Mouse (Mus musculus) adrenal gland, postnatal 25 days (tissue): ENCODE measurements around the gene Tcf12. TPM values are rescaled to one million over a fixed set of nuclear protein-coding genes. Genes with fewer than 3 reads are reported as not detected.

Experiments
- DNase-seq: peaks from one replicate; pipeline ENCODE4 v3.0.0; 2021; ENCODE audit warnings: mixed read lengths
- total RNA-seq: library from RNA; stranded (reverse); gene quantifications from 2 replicates; pipeline ENCODE4 v1.2.3, GENCODE M21; 2021

Gene Tcf12
- total RNA-seq, 1 experiment from 2014 or later, result 89.3 TPM

DNA sequence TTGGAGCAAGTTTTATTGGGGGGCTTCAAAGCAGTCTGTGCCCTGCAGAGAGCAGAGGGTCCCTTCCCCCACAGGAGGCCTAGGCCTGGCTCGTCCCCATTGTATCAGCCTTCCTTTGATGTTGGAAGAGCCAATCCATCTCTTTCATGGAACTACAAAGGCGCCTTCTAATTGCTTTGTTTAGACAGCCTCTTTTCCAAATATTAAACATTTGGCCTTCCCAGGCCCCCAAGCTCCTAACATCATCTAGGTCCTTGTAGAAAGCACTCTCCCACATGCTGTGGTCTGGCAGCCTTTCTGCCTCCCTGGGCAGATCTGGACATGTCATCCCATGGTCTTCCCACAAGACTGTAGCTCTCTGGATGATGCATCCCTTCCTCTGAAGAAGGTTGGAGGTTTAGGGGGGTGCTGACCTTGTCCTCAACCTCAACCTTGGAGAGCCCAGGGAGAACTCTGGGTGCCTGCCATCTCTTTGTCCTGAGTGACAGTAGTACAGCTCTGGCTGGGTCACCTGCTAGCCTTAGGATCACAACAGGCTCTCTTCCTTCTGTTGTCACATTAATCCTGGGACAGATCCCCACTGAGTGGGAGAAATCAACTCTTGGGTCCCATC, 276.4 kb downstream of the Tcf12 start:
- DNase-seq, result no peak

DNA sequence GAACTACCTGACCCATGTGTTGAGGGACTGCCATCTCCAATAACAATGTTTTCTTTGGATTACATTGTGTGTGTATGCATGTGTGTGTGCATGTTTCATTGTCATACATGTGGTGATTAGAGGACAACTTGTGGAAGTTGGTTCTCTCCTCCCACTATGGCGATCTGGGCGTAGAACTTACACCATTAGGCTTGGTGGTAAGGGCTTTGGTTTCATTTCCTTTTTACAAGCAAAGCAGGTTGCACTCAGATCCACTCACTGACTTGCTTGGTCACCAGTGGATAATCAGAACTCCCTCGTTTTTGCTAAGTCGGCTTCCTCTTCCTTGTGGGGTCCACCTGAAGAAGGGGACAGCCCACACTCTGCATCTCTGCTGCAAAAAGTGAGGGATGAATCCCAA, 277.0 kb downstream of the Tcf12 start:
- DNase-seq, result no peak

DNA sequence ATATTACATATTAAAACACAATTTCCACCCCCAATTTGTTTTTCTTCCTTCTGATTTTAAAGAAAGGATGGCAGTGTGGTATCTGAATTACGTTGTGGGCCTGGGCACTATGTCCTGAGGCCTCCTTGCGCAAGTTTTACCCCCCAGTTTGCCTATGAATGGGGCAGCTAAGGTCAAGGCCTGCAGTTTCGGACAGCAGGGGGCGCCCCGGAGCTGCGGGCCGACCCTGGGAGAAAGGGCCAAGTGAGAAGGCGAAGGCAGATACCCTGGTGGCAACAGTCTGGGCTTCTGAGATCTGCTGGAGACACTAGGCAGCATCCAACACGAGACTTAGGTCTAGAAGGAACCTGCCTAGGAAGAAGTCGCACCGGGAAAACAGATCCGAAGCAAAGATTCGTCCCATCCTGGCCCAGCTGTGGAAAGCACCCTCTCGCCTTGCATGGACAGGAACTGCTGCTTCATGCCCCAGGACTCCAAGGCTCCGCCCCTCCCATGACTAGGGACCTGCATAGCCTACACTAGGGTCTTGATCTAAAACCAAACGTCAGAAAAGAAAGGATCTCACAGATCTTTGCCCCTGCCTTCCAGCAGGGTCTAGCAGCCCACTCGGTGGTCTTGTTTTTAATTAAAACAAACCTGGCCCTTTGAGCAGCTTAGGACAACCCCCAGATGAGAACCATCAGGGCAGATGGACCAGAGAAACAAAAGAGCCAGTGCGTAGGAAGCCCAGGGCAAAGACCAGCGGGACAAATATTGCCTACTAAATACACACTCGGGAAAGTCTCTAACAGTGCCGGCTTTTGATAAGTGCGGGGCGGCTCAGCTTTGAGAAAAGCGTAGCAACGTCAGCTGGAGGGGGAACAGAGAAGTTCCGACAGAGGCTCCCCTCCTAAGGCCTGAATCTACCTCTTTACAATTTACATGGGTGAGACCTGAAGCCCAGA, 279.6 kb downstream of the Tcf12 start:
- peak; percentile 74 for DNase-seq

DNA sequence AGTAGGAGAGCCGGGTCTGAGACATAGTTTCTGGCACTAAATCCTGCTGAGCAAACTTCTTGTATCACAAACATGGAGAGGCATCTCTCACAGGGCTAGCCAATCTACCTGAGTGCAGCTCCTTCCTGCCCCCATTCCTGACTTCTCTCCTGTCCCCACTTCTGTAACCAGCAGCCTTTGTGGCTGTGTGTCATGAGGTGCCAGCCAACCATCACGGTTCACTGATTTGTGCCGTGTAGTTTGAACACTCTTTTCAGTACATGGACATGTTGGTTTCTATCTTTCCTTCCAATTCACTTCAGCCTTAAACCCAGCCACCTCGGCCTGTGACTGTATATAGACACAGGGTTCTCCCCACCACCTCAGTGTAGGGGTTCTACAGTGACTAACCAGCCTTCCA, 280.7 kb downstream of the Tcf12 start:
- DNase-seq, result no peak

DNA sequence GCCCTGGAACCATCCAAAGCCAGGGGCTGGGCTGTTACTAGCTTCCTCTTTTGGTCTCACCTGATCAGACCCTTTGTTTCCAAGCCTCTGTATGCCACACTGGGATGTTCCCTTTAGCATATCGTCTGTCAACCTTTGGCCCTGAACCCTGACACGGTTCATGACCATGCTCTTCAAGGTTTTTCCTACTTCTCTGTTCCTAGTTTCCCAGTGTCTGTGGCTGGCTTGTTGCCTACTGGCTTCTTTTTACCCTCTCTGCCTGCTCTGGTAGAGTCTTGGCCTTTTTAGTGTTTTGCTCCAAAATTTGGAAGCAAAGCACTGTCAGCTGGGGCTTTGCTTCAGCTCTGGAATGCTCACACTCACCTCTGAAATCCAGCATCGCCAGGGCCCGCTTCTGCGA, 281.3 kb downstream of the Tcf12 start:
- peak; percentile 10 for DNase-seq

DNA sequence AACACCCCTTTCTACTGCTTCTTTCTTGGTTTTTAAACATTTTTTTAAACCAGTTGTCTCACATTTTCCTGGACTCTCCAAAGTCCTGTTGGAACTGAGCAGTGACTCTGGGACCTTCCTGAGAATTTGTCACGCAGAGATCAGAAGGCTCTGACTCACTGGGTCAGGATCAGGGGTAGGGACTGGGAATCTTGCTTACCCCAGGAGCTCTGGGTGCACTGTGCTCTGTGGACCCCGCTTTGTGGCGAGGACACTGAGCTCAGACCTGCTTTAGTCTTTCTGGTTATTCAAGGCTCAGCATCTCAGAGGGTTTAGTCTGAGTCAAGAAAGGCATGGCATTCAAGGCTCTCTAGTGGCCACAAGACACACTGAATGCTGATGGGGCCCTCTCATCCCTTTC, 281.9 kb downstream of the Tcf12 start:
- DNase-seq, result no peak

DNA sequence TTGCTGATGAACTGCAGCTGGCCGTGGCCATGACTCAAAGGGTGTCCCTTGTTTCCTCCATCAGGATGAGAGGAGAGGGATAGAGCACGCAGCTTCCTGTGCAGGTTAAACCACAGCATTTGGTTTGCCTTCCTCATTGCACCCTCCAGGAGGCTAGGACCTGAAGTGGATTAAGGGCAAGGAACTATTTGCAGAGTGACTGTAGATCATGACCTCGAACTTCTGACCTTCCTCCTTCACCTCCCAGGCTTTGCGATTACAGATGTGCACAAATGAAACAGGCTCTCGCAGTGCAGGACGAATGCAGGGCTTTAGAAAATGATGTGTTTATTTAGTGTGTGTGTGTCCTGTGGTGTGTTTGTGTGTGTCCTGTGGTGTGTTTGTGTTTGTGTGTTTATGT, 282.5 kb downstream of the Tcf12 start:
- no peak for DNase-seq

DNA sequence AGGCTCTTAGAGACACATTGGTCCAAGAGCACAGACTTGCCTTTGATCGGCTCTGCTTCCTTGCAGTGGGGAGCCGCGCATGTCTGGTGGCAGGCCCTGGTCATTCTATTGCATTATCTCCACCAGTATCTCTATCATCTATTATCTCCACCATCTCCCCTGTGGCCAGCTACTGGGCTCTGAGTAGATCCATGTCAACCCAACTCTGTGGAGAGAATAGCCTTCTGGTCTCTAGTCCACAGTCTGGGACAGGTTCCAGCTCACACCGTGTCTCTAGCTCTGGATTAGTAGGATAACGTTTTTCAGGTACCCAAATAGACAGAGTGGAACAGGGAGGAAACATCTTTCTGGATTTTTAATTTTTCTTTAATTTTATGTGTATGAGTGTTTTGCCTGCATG, 284.3 kb downstream of the Tcf12 start:
- DNase-seq, result no peak

DNA sequence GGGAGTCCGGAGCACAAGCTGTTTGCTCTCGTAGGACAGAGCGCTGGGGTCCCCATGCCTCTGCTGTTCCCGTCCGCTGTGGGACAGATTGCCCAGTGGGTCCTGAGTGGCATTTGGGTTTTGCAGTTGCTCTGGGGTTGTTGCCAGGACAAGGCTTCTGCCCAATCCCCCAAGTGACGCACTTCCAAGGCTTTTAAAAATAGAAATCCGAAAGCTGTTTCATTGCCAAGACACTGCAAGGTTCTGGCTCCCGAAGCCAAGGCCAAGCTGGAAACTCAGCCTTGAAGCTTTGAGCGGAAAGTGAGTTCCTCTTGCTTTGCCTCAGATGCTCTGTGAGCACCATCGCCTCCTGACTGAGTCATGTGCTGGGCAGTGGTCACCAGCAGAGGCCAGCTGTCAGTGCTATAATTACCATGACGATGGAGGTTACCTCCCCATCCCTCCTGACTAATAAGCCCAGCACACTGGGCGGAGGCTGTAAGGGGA, 285.6 kb downstream of the Tcf12 start:
- DNase-seq, result peak; percentile 61

DNA sequence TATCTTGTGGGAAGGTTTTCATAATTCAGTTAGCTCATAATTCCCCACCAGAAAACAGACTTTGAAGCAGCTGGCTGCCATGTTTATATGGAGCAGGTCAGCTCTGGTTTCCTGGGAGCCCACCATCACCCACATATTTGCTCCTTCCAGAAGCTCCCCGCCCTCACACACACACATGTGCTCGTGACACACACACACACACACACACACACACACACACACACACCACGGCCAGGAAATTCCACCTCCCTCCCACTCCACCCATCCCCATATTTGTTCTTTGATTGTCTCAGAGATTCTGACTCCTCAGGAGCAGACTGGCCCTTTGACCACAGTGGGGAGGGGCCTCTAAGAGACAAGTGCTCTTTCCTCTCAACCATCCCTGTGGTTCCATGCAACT, 289.7 kb downstream of the Tcf12 start:
- DNase-seq, result no peak

DNA sequence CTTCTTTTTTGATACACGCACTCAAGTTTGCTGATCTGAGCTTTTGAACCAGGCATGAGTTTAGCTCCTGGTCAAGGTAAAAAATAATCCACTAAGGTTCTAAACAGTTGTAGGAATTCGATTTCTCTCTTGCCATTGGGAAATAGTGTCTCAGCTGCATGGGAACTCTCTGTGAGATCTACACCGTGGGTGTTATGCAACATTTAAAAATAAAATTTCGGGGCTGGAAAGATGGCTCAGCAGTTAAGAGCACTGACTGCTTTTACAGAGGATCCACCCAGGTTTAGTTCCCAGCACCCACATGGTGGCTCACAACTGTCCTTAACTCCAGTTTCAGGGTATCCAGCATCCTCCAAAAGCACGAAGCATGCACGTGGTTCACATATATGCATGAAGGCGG, 293.2 kb downstream of the Tcf12 start:
- no peak for DNase-seq

DNA sequence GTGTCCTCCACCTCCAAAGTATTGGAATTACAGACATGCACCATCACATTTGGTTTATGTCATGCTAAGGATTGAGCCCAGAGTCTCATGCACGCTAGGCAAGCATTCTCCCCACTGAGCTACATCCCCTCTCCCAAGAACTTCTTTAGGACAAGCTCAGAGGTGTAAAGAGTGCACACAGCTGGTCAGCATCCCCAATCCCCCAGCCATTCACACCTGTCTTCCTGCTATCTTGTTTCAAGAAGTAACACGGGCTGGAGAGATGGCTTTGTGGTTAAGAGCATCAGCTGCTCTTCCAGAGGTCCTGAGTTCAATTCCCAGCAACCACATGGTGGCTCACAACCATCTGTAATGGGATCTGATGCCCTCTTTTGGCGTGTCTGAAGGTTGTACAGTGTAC, 295.6 kb downstream of the Tcf12 start:
- no peak for DNase-seq

DNA sequence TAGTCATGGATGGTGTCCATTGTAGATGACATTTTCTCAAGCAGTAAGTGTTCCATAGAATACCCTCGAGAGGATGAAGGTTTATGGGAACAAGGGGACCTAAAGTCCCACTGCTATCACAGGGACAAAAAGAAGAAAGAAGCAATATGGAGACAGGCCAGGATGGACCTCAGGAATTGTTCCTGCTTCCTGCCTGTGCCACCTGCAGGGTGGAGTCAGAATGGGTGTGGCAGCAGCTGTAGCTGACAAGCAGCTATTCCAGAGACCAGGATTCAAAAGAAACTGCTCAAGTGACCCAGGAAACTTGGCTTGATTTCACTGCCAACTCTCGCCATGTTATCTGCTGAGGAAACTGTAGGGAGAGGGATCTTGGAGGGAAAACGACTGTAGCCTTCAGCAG, 298.1 kb downstream of the Tcf12 start:
- no peak for DNase-seq

DNA sequence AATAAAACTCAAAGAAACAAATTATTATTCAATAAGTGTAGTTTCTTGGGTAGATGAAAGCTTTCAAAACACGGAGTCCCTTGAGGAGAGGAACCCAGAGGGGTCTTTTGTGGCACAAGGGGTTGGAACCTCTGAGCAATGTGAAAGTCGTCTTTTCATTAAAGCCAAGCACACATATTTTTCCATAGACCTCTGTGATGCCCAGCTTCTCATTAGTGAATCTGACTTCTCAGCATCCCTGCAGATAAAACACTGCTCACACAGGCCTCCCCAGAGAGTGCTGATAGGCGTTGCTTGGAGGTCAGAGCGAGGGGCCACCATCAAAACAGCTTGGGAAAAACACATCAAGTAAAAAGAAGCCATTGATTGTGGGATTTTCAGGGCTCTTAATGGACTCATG, 298.8 kb downstream of the Tcf12 start:
- DNase-seq, result no peak

DNA sequence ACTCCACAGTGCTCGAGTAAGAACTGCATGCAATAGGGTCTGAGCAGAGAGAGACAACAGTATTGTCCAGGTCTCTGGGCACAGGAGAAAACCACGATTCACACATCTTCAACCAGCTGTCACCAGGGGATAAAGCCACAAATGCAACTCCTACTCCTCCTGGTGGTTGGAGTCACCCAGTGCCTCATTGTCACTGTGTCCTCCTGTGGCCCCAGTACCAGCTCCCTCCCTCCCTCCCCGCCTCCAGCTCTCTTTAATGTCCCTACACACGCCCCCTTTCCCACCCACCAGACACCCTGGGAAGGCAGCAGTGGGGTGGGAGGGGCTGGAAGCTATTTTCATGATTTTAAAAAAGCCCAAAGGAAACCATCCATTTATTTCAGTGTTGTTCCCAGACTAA, 299.3 kb downstream of the Tcf12 start:
- DNase-seq, result no peak

DNA sequence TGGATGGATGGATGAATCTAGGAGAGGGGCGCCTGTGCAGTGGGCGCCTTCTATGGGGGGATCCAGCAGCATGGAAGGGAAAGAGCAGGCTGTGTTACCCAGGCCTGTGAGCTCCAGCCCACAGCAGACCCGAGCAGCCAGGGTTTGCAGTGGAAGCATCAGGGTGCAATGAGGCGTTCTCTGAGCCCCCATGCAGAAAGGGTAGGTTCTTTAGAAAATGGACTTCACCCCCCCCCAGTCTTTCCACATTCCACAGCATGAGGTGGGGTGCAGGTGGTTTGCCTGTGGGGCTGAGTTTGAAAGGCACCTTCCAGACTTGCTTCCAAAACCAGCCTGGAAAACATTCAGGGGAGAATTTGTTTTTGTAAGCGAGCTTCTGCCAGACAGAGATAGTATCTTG, 300.3 kb downstream of the Tcf12 start:
- DNase-seq, result no peak

DNA sequence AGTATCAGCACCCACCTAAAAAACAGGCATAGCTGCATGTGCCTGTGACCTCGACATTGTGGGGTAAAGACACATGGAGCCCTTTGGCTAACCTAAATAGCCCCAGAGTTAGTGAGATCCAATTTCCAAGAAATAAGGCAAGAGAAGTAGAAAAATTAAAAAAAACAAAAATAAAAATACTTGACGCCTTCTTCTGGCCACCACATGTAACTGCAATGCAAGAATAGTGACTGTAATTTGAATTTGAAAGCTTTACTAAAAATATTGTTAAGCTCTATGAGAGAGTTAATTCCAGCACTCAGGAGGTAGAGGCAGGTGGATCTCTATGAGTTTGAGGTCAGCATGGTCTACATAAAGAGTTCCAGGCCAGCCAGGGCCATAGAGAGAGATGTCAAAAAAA, 300.9 kb downstream of the Tcf12 start:
- no peak for DNase-seq

DNA sequence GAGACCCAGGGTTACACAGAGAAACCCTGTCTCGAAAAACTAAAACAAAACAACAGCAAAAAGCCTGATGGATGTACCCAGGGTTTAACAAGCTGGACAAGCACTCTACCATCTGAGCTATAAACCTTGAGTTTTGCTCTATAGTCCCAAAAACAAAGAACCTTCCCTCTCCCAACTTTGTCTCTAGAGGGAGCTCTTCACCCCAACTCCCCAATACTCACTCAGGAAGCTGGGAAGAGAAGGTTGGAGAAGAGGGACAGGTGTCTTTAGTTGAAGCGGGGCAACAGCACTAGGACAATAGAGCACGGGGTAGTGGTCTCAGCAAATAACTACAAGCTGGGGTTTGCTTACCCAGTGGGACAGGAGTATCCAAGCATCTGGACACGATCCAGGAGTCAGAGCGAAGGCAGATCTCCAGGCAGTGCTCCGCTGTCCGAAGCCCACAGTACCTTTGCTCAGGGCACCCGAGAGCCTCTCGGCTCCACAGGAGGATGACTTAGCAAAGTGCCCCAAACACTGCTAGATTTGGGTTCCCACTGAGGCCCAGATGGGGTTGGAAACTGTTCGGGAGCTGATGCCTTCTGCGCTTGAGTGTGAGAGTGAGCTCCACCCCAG, 302.9 kb downstream of the Tcf12 start:
- no peak for DNase-seq

DNA sequence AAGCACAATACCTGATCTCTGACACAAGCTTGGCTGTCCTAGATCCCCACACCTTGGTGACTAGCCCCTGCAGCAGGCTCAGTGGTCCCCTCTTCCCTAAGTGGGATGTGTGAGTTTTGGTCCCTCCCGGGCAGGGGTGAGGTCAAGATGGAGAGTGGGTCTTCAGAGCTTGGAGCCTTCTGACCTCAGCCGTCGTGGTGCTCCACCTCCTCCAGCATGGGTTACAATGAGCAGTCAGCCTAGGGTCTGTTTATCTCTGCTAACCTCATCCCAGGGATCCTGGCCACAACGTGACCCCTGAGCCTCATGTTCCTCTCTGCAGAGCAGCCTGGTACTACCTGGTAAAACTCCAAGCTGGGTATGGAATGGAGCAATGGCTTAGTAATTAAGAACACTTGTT, 303.9 kb downstream of the Tcf12 start:
- no peak for DNase-seq

DNA sequence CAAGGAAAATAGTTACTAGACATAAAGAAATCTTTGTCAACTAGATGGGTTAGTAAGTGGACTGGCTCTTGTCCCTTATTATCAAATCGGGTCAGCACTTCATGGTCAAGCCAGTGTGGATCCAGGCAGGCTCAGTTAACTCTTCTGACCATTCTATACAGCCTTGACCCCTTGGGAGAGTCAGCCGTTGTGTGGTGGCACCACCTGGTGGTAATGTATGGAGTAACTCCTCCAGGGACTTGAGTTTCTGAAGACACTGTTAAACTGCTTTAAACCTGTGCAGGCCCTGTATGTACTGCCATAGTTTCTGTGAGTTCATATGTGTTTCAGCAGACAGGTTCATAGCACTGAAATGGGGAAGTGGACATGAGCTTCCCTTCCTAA, 305.3 kb downstream of the Tcf12 start:
- peak; percentile 83 for DNase-seq

DNA sequence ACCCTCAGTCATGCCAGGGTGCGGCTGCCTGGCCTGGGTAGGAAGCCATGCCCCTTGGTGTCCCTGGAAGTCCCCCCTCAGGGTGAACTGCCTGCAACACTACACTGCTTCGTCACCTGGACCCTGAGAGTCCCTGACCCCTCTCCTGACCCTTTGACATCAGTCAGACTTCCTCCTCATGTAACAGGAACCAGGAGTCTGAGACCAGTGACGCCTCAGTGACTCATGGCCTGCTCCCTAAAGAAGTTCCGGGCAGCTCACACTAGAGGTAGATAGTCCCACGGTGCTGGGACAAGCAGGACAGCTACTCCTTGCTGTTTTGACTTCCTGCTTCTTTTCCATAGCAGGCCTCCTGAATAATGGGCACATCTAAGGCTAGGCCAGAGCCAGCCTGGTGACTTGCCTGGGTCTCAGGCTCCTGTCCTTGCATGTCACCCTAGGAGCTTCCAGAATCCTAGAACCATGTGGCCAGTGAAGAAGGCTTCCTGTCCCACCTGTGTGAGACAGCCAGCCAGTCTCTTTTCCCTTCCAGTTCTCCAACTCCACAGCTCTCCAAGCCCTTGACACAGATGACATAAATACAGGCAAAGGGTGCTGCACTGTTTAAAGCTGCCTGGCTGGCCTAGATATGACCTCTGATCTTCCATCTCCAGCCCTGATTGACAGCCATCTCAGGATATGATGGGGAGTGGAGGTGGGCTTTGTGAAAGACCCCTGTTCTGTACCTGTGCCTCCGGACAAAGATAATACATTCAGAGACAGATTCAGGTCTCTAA, 305.8 kb downstream of the Tcf12 start:
- no peak for DNase-seq

DNA sequence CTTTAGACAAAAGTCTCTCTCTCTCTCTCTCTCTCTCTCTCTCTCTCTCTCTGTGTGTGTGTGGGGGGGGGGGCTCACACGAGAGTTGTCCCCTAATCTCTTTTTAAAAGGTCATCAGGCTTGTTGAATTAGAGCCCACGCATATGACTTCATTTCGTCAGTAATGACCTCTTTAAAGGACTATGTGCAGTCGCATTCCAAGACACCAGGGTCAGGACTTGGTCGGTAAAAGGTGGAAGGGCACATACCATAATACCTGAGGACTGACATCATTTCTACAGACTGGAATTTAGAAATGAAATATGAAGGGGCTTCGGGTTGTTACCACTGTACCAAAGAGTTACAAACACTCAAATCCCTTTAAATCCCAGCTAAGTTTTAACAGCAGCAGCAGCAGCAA, 307.6 kb downstream of the Tcf12 start:
- no peak for DNase-seq

DNA sequence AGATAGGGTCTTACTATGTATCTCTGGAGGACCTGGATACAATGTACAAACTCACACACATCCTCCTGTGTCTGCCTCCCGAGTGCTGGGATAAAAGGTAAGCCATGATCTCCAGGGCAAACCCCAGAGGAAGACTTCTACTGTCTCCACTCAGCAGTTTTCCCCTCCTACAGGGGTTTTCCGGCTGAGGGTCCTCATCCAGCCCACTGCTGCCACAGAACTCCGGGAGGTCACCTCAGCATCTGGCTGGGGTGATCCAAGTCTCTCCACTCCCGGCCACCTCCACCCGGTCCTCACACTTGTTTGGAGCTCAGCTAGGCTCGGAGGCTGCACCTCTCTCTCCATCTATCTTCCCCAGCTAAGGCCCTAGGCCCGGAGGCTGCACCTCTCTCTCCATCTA, 308.4 kb downstream of the Tcf12 start:
- DNase-seq, result no peak
